In the genomic region with DNA sequence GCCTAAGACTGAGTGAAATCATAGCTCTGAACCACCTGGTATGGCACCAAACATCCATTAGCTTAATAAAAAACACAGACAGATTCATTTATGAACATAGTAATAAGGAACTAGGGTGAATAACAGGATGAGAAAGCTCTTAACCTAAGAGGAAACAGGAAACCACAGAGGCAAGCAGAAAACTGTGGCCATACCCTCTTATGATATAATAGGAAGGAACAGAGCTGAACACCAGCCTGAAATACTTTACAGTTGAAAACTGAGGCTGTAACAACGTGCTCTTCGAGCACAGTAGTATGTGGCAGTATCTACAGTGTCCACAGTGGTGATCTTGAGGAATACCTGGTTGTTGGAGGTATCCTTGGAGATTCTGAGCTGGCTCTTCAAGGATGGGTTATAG, we compare ENCODE assay signal across 8 mouse cellular contexts.
DNase-seq lines count a peak whose midpoint lies in the region; TF ChIP-seq lines count a peak whose summit lies in the region.
"Not testable (repeated sequence)": the region's sequence is repeated elsewhere in the genome, so short reads cannot be mapped to it uniquely, and the experiment has no call there.

No protein-coding gene starts in this region.

- H3K4me3 ChIP-seq in bone marrow, adult 2 months (replicated peaks; ENCODE audit: control insufficient read depth, low read depth, low read length); liver, adult 2 months (ENCODE audit: insufficient read depth, low read depth, low read length); spleen, adult 2 months (ENCODE audit: extremely low read depth, insufficient read depth, insufficient read length): not testable (repeated sequence)

- peak overlapping the region; percentile 89 for H3K27ac ChIP-seq in bone marrow, adult 2 months (ENCODE audit: control insufficient read depth, insufficient read depth, low read depth, low read length, poor library complexity)
- not testable (repeated sequence) for H3K27ac ChIP-seq in liver, adult 2 months (replicated peaks; ENCODE audit: insufficient read depth, low read depth, low read length)
- H3K27ac ChIP-seq in spleen, adult 2 months (ENCODE audit: insufficient read depth, low read length) = peak overlapping the region; percentile 96

- not testable (repeated sequence) for TF ChIP-seq CTCF in bone marrow, adult 2 months (IDR thresholded peaks at IDR 0.05; ENCODE audit: control insufficient read depth, insufficient read depth, low read length); liver, adult 2 months (IDR thresholded peaks at IDR 0.05; ENCODE audit: low read depth, low read length); spleen, adult 2 months (IDR thresholded peaks at IDR 0.05; ENCODE audit: extremely low read depth, insufficient read depth, insufficient read length, insufficient replicate concordance)

- not testable (repeated sequence) for TF ChIP-seq POLR2A in bone marrow, adult 2 months (IDR thresholded peaks at IDR 0.05; ENCODE audit: borderline replicate concordance, control insufficient read depth, low read depth, low read length); liver, adult 2 months (IDR thresholded peaks at IDR 0.05; ENCODE audit: extremely low read depth, insufficient read depth, low read length); spleen, adult 2 months (IDR thresholded peaks at IDR 0.05; ENCODE audit: low read depth, low read length)

- not testable (repeated sequence) for H3K4me1 ChIP-seq in bone marrow, adult 2 months (ENCODE audit: control insufficient read depth, insufficient read depth, low read length); liver, adult 2 months (ENCODE audit: control insufficient read depth, insufficient read depth, low read length); spleen, adult 2 months (ENCODE audit: control insufficient read depth, insufficient read depth, insufficient read length)

- DNase-seq in CD4-positive, CD25-positive, alpha-beta regulatory T cell, adult 2 months (ENCODE audit: low read depth, low spot score) = peak; percentile 55
- DNase-seq in heart, adult 11 months = peak; percentile 76
- peak; percentile 5 for DNase-seq in liver, adult 2 months (ENCODE audit: extremely low read depth, low read depth, low spot score)
- DNase-seq in lung, postnatal 36 days = peak; percentile 13
- DNase-seq in naive thymus-derived CD4-positive, alpha-beta T cell, adult 2 months (ENCODE audit: low read depth) = peak; percentile 56
- DNase-seq in spleen, adult 2 months (ENCODE audit: low read depth in 1 of 2, low spot score in 2 of 2) = peak; percentile 3 to 33
- DNase-seq in thymus, postnatal 14 days = peak; percentile 10

- WGBS in bone marrow, adult 2 months = 7% methylated on average over 2 of the region's 2 CpGs
- 23% methylated on average over 2 of the region's 2 CpGs for WGBS in liver, adult 2 months
- whole genome bisulfite sequencing in spleen, adult 2 months = 0% methylated on average over 2 of the region's 2 CpGs

- H3K9ac ChIP-seq in liver, adult 2 months (ENCODE audit: low read depth, low read length) = not testable (repeated sequence)

- not testable (repeated sequence) for H3K27me3 ChIP-seq in liver, adult 2 months (ENCODE audit: control insufficient read depth, insufficient read depth, low read length); spleen, adult 2 months (ENCODE audit: control insufficient read depth, insufficient read depth, low read length)

- not testable (repeated sequence) for H3K36me3 ChIP-seq in liver, adult 2 months (ENCODE audit: control insufficient read depth, insufficient read depth, low read length); spleen, adult 2 months (ENCODE audit: control insufficient read depth, insufficient read depth, low read length)

- not testable (repeated sequence) for H3K79me2 ChIP-seq in liver, adult 2 months (ENCODE audit: control insufficient read depth, insufficient read depth, low read length)

Comparison
In these comparisons a context has a peak if more than half of its experiments do, and no peak if none do; other contexts are left out.
1. DNase-seq: peak in every context shown above with its lines; median percentile 76 in heart, adult 11 months; 56 in naive thymus-derived CD4-positive, alpha-beta T cell, adult 2 months; 55 in CD4-positive, CD25-positive, alpha-beta regulatory T cell, adult 2 months; 18 in spleen, adult 2 months; 13 in lung, postnatal 36 days; 10 in thymus, postnatal 14 days; 5 in liver, adult 2 months.